ENCODE assay signal across 8 mouse cellular contexts in genomic region chr11:69067601-69068000, GRCm38 (mm10). TPM values are rescaled to one million over a fixed set of nuclear protein-coding genes. Genes with fewer than 3 reads are reported as not detected.
DNase-seq lines count a peak whose midpoint lies in the region; ATAC-seq lines count a peak whose summit lies in the region.

No protein-coding gene starts in this region.

- no peaks in the 10 kb centered on the region for H3K36me3 ChIP-seq in intestine, embryonic 15.5 days

- WGBS in intestine, embryonic 15.5 days: 26% methylated on average over 6 of the region's 6 CpGs

- no peak overlapping the region; the same call in 1 of the 2 replicates for H3K9ac ChIP-seq in intestine, embryonic 15.5 days

- peak; percentile 67 for DNase-seq in adrenal gland, adult 2 months
- no peak for DNase-seq in adrenal gland, postnatal 4 days (ENCODE audit: low spot score in 2 of 2)
- peak; percentile 74 for DNase-seq in ovary, adult 18-20 months (ENCODE audit: low spot score)
- no peak for DNase-seq in ovary, postnatal 10 days (ENCODE audit: low spot score)
- DNase-seq in testis, postnatal 14 days (ENCODE audit: low spot score): peak; percentile 64
- no peak for DNase-seq in layer of hippocampus, postnatal 25 days (ENCODE audit: extremely low spot score in 1 of 2, low spot score in 1 of 2)
- no peak for DNase-seq in left cerebral cortex, postnatal 14 days (ENCODE audit: low spot score in 2 of 2)

- intact Hi-C loops in left cerebral cortex, postnatal 14 days (cut with DNase I): loop anchor here (10.0 kb wide), 1 partner anchor 177 kb away; no protein-coding TSS in a partner anchor

- peak overlapping the region; percentile 8; the same call in 1 of the 2 replicates for H3K27ac ChIP-seq in intestine, embryonic 15.5 days

- no peaks in the 10 kb centered on the region for H3K27me3 ChIP-seq in intestine, embryonic 15.5 days (replicated peaks)

- ATAC-seq in intestine, embryonic 15.5 days: no peak

- H3K4me3 ChIP-seq in intestine, embryonic 15.5 days (replicated peaks): no peak overlapping the region

- peak overlapping the region; percentile 90; the same call in 1 of the 2 replicates for H3K4me2 ChIP-seq in intestine, embryonic 15.5 days (replicated peaks)

- peaks cover 34% of the 10 kb centered on the region for H3K4me1 ChIP-seq in intestine, embryonic 15.5 days (replicated peaks)

- no peaks in the 10 kb centered on the region for H3K9me3 ChIP-seq in intestine, embryonic 15.5 days

RNA-seq across cellular contexts. Expression of gene Tmem107, which starts 3.0 kb away (rescaled TPM):
- total RNA-seq in adrenal gland, adult 2 months (2021): 10 to 100 TPM in 1 of 2 experiments, 1 to 10 TPM in 1; 9.5 to 16.9 TPM
- polyA plus RNA-seq in adrenal gland, adult 2 months (2012; rRNA removed): 46.6 and 49.1 TPM in 2 replicates
- 10 to 100 TPM; 20.6 TPM for total RNA-seq in adrenal gland, postnatal 4 days (2021)
- polyA plus RNA-seq in intestine, embryonic 15.5 days (2015; fragmentation: Nextera tagmentation; extraction: Ambion mirVana): 43.7 and 47.6 TPM in 2 replicates
- total RNA-seq in layer of hippocampus, postnatal 25 days (2021): 10 to 100 TPM; 21.1 to 21.6 TPM
- total RNA-seq in left cerebral cortex, postnatal 14 days (2021): 10 to 100 TPM; 14.2 to 16.9 TPM

RNA-seq across cellular contexts. Expression of gene Borcs6, which starts 8.1 kb away (rescaled TPM):
- total RNA-seq in adrenal gland, adult 2 months (2021): 10 to 100 TPM; 21.3 to 26.4 TPM
- 38.9 and 41.4 TPM in 2 replicates for polyA plus RNA-seq in adrenal gland, adult 2 months (2012; rRNA removed)
- 10 to 100 TPM; 24.3 to 26.0 TPM for total RNA-seq in adrenal gland, postnatal 4 days (2021)
- polyA plus RNA-seq in intestine, embryonic 15.5 days (2015; fragmentation: Nextera tagmentation; extraction: Ambion mirVana): 8.6 and 8.9 TPM in 2 replicates
- 10 to 100 TPM; 27.4 to 31.4 TPM for total RNA-seq in layer of hippocampus, postnatal 25 days (2021)
- 10 to 100 TPM; 26.1 to 29.2 TPM for total RNA-seq in left cerebral cortex, postnatal 14 days (2021)

RNA-seq across cellular contexts. Expression of gene Vamp2, which starts 20.7 kb away (rescaled TPM):
- 100 to 1,000 TPM; 104 to 130 TPM for total RNA-seq in adrenal gland, adult 2 months (2021)
- 425 and 479 TPM in 2 replicates for polyA plus RNA-seq in adrenal gland, adult 2 months (2012; rRNA removed)
- total RNA-seq in adrenal gland, postnatal 4 days (2021): 100 to 1,000 TPM; 208 to 226 TPM
- 61.8 and 64.2 TPM in 2 replicates for polyA plus RNA-seq in intestine, embryonic 15.5 days (2015; fragmentation: Nextera tagmentation; extraction: Ambion mirVana)
- total RNA-seq in layer of hippocampus, postnatal 25 days (2021): 1,000 to 10,000 TPM in 1 of 2 experiments, 100 to 1,000 TPM in 1; 978 to 1,010 TPM
- total RNA-seq in left cerebral cortex, postnatal 14 days (2021): 1,000 to 10,000 TPM; 1,220 to 1,271 TPM

RNA-seq across cellular contexts. Expression of gene Aurkb, which starts 22.2 kb away (rescaled TPM):
- total RNA-seq in adrenal gland, adult 2 months (2021): 1 to 10 TPM; 1.7 to 2.8 TPM
- polyA plus RNA-seq in adrenal gland, adult 2 months (2012; rRNA removed): 10.8 and 11.2 TPM in 2 replicates
- total RNA-seq in adrenal gland, postnatal 4 days (2021): 10 to 100 TPM; 41.5 to 41.7 TPM
- 133 and 135 TPM in 2 replicates for polyA plus RNA-seq in intestine, embryonic 15.5 days (2015; fragmentation: Nextera tagmentation; extraction: Ambion mirVana)
- 1 to 10 TPM in 1 of 2 experiments, under 1 TPM in 1; 0.85 to 1.0 TPM for total RNA-seq in layer of hippocampus, postnatal 25 days (2021)
- 1 to 10 TPM in 1 of 2 experiments, under 1 TPM in 1; 0.86 to 1.2 TPM for total RNA-seq in left cerebral cortex, postnatal 14 days (2021)

RNA-seq across cellular contexts. Expression of gene Per1, which starts 27.4 kb away (rescaled TPM):
- 10 to 100 TPM; 55.0 to 75.9 TPM for total RNA-seq in adrenal gland, adult 2 months (2021)
- 41.3 and 76.1 TPM in 2 replicates for polyA plus RNA-seq in adrenal gland, adult 2 months (2012; rRNA removed)
- 100 to 1,000 TPM in 1 of 2 experiments, 10 to 100 TPM in 1; 99.4 to 130 TPM for total RNA-seq in adrenal gland, postnatal 4 days (2021)
- 11.9 and 15.6 TPM in 2 replicates for polyA plus RNA-seq in intestine, embryonic 15.5 days (2015; fragmentation: Nextera tagmentation; extraction: Ambion mirVana)
- 10 to 100 TPM; 70.1 to 89.0 TPM for total RNA-seq in layer of hippocampus, postnatal 25 days (2021)
- total RNA-seq in left cerebral cortex, postnatal 14 days (2021): 100 to 1,000 TPM in 1 of 2 experiments, 10 to 100 TPM in 1; 90.4 to 112 TPM

Comparison
In these comparisons a context has a peak if more than half of its experiments do, and no peak if none do; other contexts are left out.
1. DNase-seq: peak in adrenal gland, adult 2 months (single experiment), ovary, adult 18-20 months (single experiment) and testis, postnatal 14 days (single experiment); none in adrenal gland, postnatal 4 days (0 of 2), ovary, postnatal 10 days (single experiment), layer of hippocampus, postnatal 25 days (0 of 2) and left cerebral cortex, postnatal 14 days (0 of 2).
2. RNA of gene Vamp2, which starts 20.7 kb away (total RNA-seq): 1,220 to 1,271 TPM in left cerebral cortex, postnatal 14 days and 978 to 1,010 TPM in layer of hippocampus, postnatal 25 days; 208 to 226 TPM in adrenal gland, postnatal 4 days and 104 to 130 TPM in adrenal gland, adult 2 months; every median in the first group is over 4 times any median in the second.